Mouse (Mus musculus): Measurements from ENCODE around the gene Vps25. TPM values are rescaled to one million over a fixed set of nuclear protein-coding genes. Genes with fewer than 3 reads are reported as not detected.

Gene Vps25
- polyA plus RNA-seq (2015; fragmentation: Nextera tagmentation; extraction: Ambion mirVana): 98.8 and 111 TPM in 2 replicates

- H3K27me3 ChIP-seq (replicated peaks): 0 out of 2 replicates have a peak, but pooled peaks cover 3% of the 10 kb centered on the region
- peaks cover 55% of the 10 kb centered on the region for H3K4me1 ChIP-seq
- WGBS: 0% methylated on average over 40 of the region's 40 CpGs
- H3K9ac ChIP-seq: peak within 1 kb of the TSS; percentile 96
- H3K36me3 ChIP-seq: peaks cover 16% of the 10 kb centered on the region
- H3K27ac ChIP-seq (replicated peaks): peak within 1 kb of the TSS; percentile 95
- peak within 1 kb of the TSS; percentile 94 for H3K4me3 ChIP-seq
- ATAC-seq (ENCODE audit: extremely low read depth, insufficient number of reproducible peaks, low FRiP score, low TSS enrichment): peak; percentile 63
- H3K9me3 ChIP-seq: no peaks in the 10 kb centered on the region
- peak within 1 kb of the TSS; percentile 91 for H3K4me2 ChIP-seq
These were observed at the start of gene Vps25 for GRCm38 (mm10) chr11:101253613-101254389. TSS of gene Vps25 (plus strand) at chr11:101253707.

DNA sequence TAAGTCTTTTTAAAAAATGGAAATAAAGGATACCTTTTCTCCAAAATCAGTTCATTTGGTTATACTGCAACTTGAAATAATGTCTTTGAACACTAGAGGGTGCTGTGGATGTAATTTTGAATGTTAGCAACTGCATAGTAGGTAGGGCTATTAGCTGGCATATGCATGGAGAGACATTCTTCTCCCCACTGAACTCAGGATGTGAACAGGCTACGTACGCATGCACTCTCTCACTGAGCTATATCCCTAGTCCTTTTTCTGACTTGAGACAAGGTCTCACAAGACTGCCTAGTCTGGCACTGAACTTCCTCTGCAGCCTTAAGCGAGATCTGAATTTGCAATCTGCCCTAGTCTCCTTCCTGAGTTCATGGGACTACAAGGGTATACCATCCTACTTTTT is 41.5 kb upstream of the Vps25 start:
- Histone ChIP-seq H3K4me2 (no peak overlapping the region), H3K27me3 (replicated peaks) (no peaks in the 10 kb centered on the region), H3K9ac (no peak overlapping the region), H3K4me1 (no peaks in the 10 kb centered on the region), H3K4me3 (no peak overlapping the region), H3K27ac (replicated peaks) (peak overlapping the region; percentile 48; the same call in 1 of the 2 replicates), H3K9me3 (0 out of 2 replicates have a peak, but pooled peaks cover 4% of the 10 kb centered on the region), H3K36me3 (peaks cover 84% of the 10 kb centered on the region)
- no peak for ATAC-seq (ENCODE audit: extremely low read depth, insufficient number of reproducible peaks, low FRiP score, low TSS enrichment)
- 37% methylated on average over 3 of the region's 3 CpGs for WGBS

GRCm38 (mm10) chr11:101216936-101217335 is 36.6 kb upstream of the Vps25 start:
- peaks cover 57% of the 10 kb centered on the region for H3K36me3 ChIP-seq
- H3K9ac ChIP-seq: no peak overlapping the region
- H3K4me2 ChIP-seq: no peak overlapping the region
- ATAC-seq (ENCODE audit: extremely low read depth, insufficient number of reproducible peaks, low FRiP score, low TSS enrichment): no peak
- H3K27me3 ChIP-seq (replicated peaks): no peaks in the 10 kb centered on the region
- peaks cover 7% of the 10 kb centered on the region; the same call in 1 of the 2 replicates for H3K4me1 ChIP-seq
- H3K9me3 ChIP-seq: 0 out of 2 replicates have a peak, but pooled peaks cover 4% of the 10 kb centered on the region
- no peak overlapping the region for H3K4me3 ChIP-seq
- no peak overlapping the region for H3K27ac ChIP-seq (replicated peaks)
- 86% methylated on average over 5 of the region's 5 CpGs for WGBS

DNA sequence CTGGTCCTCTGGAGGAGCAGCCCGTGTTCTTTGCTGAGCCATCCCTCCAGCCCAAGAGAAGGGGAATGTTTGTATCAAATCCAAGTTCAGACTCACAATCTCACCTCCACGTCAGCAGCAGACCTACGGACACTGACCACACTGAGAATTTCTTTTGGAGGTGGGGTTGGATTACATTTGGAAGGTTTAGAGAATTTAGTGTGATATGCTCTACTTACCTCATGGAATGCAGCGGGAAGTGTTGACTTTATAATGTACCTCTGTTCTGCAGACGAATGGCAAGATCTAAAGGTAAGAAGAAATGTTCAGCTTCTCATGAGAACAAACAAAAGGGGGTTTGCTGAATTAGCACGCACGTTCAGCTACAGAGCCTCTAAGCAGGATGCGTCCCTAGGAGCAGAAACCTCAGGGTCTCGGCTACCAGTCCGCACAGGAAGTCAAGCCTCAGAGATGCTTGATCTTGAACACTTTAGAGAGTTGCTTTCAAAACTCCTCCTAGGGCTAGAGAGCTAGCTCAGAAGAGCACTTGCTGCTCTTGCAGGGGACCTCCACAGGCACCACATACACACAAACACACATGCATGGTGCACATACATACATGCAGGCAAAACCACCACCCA is 35.0 kb upstream of the Vps25 start:
- Histone ChIP-seq H3K9me3 (no peaks in the 10 kb centered on the region), H3K27ac (replicated peaks) (no peak overlapping the region), H3K4me3 (no peak overlapping the region), H3K4me2 (no peak overlapping the region), H3K36me3 (peaks cover 45% of the 10 kb centered on the region), H3K4me1 (peaks cover 7% of the 10 kb centered on the region; the same call in 1 of the 2 replicates), H3K9ac (no peak overlapping the region), H3K27me3 (replicated peaks) (no peaks in the 10 kb centered on the region)
- ATAC-seq (ENCODE audit: extremely low read depth, insufficient number of reproducible peaks, low FRiP score, low TSS enrichment): no peak
- WGBS: 79% methylated on average over 10 of the region's 10 CpGs

DNA sequence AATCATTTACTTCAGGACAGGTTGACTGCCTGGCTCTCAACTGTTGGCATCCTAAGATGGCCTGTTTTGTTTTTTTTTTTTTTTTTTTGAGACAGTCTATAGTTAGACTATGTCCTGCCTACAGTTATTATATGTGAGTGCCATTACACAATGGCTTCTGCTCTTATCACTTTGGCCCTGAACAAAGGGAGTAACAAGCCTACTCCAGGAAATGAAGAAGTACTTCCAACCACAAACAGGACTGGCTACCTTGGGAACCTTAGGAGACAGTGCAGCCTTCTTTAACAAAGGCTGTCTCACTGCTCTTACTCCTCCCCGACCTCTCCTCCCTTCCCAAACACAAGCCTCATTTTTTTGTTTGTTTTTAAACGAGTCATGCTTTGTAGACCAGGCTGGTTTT is 32.7 kb upstream of the Vps25 start:
- Histone ChIP-seq H3K27ac (replicated peaks) (peak overlapping the region; percentile 64), H3K9me3 (no peaks in the 10 kb centered on the region), H3K4me1 (peaks cover 13% of the 10 kb centered on the region), H3K4me2 (no peak overlapping the region), H3K27me3 (replicated peaks) (no peaks in the 10 kb centered on the region), H3K36me3 (peaks cover 22% of the 10 kb centered on the region), H3K4me3 (no peak overlapping the region), H3K9ac (no peak overlapping the region)
- no peak for ATAC-seq (ENCODE audit: extremely low read depth, insufficient number of reproducible peaks, low FRiP score, low TSS enrichment)
- WGBS: 39% methylated on average over 2 of the region's 2 CpGs

- WGBS: 72% methylated on average over 8 of the region's 8 CpGs
- Histone ChIP-seq H3K9me3 (no peaks in the 10 kb centered on the region), H3K4me1 (peaks cover 15% of the 10 kb centered on the region), H3K27me3 (replicated peaks) (no peaks in the 10 kb centered on the region), H3K4me3 (no peak overlapping the region), H3K27ac (replicated peaks) (peak overlapping the region; percentile 64), H3K36me3 (peaks cover 16% of the 10 kb centered on the region), H3K9ac (no peak overlapping the region), H3K4me2 (no peak overlapping the region)
- no peak for ATAC-seq (ENCODE audit: extremely low read depth, insufficient number of reproducible peaks, low FRiP score, low TSS enrichment)
These were observed 32.1 kb upstream of the Vps25 start for GRCm38 (mm10) chr11:101221306-101221986.

DNA sequence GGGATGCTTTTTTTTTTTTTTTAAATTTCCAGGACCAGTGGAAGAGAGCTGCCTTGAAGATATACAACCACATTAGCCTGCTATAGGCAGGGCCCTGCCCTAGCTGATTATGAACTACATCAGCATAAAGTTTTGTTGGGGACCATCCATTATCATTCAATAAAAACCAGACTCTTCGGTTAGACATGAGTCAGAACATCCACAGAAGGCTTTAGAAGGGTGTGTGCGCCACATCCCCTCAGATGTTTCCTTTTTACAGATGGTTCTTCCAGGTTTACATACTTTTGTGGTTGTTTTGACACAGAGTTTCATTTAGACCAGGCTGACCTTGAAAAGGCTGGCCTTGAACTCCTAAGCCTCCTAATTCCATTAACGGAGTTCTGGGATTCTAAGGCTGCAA is 29.2 kb upstream of the Vps25 start:
- Histone ChIP-seq H3K27me3 (replicated peaks) (peaks cover 3% of the 10 kb centered on the region; the same call in 1 of the 2 replicates), H3K4me3 (no peak overlapping the region), H3K27ac (replicated peaks) (no peak overlapping the region), H3K4me2 (no peak overlapping the region), H3K4me1 (peaks cover 19% of the 10 kb centered on the region), H3K9me3 (no peaks in the 10 kb centered on the region), H3K9ac (no peak overlapping the region), H3K36me3 (no peaks in the 10 kb centered on the region)
- WGBS: 75% methylated on average over 3 of the region's 3 CpGs
- ATAC-seq (ENCODE audit: extremely low read depth, insufficient number of reproducible peaks, low FRiP score, low TSS enrichment): no peak

- Histone ChIP-seq H3K4me1 (peaks cover 31% of the 10 kb centered on the region), H3K4me3 (peak overlapping the region; percentile 83), H3K27me3 (replicated peaks) (peaks cover 6% of the 10 kb centered on the region; the same call in 1 of the 2 replicates), H3K27ac (replicated peaks) (peak overlapping the region; percentile 78), H3K9me3 (no peaks in the 10 kb centered on the region), H3K9ac (peak overlapping the region; percentile 91), H3K4me2 (peak overlapping the region; percentile 80), H3K36me3 (no peaks in the 10 kb centered on the region)
- 15% methylated on average over 25 of the region's 25 CpGs for WGBS
- no peak for ATAC-seq (ENCODE audit: extremely low read depth, insufficient number of reproducible peaks, low FRiP score, low TSS enrichment)
These were observed 28.0 kb upstream of the Vps25 start for GRCm38 (mm10) chr11:101225331-101226064.

DNA sequence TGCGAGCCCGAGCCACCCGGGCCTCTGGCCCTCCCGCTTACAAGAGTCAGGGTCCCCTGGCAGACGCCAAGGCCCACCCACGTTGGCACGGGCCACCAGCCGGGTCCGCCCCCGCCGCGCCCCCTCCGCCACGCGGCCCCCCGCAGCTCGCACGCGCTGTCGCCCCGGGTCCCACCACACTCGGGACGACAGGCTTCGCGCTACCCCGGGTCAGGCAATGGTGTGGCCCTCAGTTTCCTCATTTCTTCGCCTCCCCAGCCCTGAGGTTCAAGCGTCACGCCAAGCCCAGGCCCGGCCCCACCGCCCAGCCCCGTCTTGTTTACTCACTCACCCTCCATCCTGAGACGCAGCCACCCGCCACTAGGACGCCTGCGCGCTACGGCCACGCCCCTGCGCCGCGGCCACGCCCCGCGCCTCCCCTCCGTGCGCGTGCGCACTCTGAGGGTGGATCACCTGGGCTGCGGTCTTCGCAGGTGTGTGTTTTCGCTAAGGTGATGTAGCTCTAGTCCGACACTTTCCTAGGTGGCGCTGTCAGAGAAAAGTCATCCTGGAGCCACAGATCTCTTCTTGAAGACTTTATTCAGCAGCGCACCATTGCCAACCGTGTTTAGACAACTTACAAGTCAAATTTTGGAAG is 27.3 kb upstream of the Vps25 start, which contains the start of gene Ezh1:
TSS of gene Ezh1 (minus strand) at position 399 of the 637 bp plus-strand sequence.
- peak within 1 kb of the TSS; percentile 78 for H3K27ac ChIP-seq (replicated peaks)
- peaks cover 8% of the 10 kb centered on the region; the same call in 1 of the 2 replicates for H3K27me3 ChIP-seq (replicated peaks)
- no peaks in the 10 kb centered on the region for H3K9me3 ChIP-seq
- under 1% methylated on average over 56 of the region's 56 CpGs for WGBS
- H3K4me2 ChIP-seq: peak within 1 kb of the TSS; percentile 80
- ATAC-seq (ENCODE audit: extremely low read depth, insufficient number of reproducible peaks, low FRiP score, low TSS enrichment): peak; percentile 91
- H3K4me1 ChIP-seq: peaks cover 33% of the 10 kb centered on the region
- peak within 1 kb of the TSS; percentile 91 for H3K9ac ChIP-seq
- H3K4me3 ChIP-seq: peak within 1 kb of the TSS; percentile 83
- no peaks in the 10 kb centered on the region for H3K36me3 ChIP-seq

- no peak overlapping the region for H3K4me2 ChIP-seq
These were observed 24.1 kb upstream of the Vps25 start for GRCm38 (mm10) chr11:101229361-101229900.

More at GRCm38 (mm10) chr11:101229361-101229900, 24.1 kb upstream of the Vps25 start:
- no peaks in the 10 kb centered on the region for H3K9me3 ChIP-seq
- peaks cover 41% of the 10 kb centered on the region for H3K4me1 ChIP-seq
- peak overlapping the region; percentile 95 for H3K27ac ChIP-seq (replicated peaks)
- 21% methylated on average over 8 of the region's 8 CpGs for WGBS
- H3K4me3 ChIP-seq: no peak overlapping the region
- no peaks in the 10 kb centered on the region for H3K36me3 ChIP-seq
- H3K27me3 ChIP-seq (replicated peaks): peaks cover 8% of the 10 kb centered on the region; the same call in 1 of the 2 replicates
- H3K9ac ChIP-seq: no peak overlapping the region
- no peak for ATAC-seq (ENCODE audit: extremely low read depth, insufficient number of reproducible peaks, low FRiP score, low TSS enrichment)

All from heart, embryonic 13.5 days (tissue).